Mouse (Mus musculus): ENCODE results near the gene Gpx2.

DNA sequence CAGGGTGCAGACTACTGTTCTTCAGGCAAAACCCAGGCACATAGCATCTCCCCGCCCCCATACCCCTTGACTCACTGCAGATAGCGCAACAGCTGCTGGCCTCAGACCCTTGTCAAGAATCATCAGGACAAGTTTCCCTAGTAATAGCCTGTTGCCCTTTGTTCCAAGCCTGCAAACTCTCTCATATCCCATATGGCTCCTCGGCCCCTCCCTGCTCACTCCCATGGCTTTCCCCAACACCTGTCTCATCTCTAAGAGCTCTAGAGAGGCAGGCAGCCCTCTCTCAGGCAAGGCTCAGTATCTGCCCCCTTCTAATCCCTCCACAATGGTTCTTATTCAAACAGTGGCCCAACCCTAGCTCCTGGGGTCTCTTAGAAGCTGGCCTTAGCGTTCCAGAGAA is 25.3 kb upstream of the Gpx2 start:
- no peak for TF ChIP-seq CTCF (IDR thresholded peaks at IDR 0.05; ENCODE audit: low read depth, low read length)
- no peak for TF ChIP-seq POLR2A (IDR thresholded peaks at IDR 0.05; ENCODE audit: extremely low read depth, insufficient read depth, low read length)

All from liver, adult 2 months (tissue).